Mouse (Mus musculus) stomach, embryonic 15.5 days (tissue): ENCODE results near the gene Olfr873. TPM values are rescaled to one million over a fixed set of nuclear protein-coding genes. Genes with fewer than 3 reads are reported as not detected.
"Not testable (repeated sequence)": the region's sequence is repeated elsewhere in the genome, so short reads cannot be mapped to it uniquely, and the experiment has no call there.

ENCODE experiments used
- ATAC-seq: fragments of 200-750 bp; cut with Nextera tagmentation; 2 replicates; pipeline ENCODE4 v1.8.0; 2017; ENCODE audit warnings: low read depth, moderate number of reproducible peaks, moderate TSS enrichment; ENCODE audit not compliant: insufficient read depth, low FRiP score
- H3K27ac ChIP-seq: fragments of 300-500 bp; sonication (generic); 2 replicates; pipeline ENCODE4 v1.5.1; 2015; ENCODE audit warnings: mild to moderate bottlenecking, inconsistent platforms
- H3K27me3 ChIP-seq: fragments of 300-500 bp; sonication (generic); replicated peaks from 2 replicates; pipeline ENCODE4 v1.6.1; 2015; ENCODE audit warnings: inconsistent platforms
- H3K36me3 ChIP-seq: fragments of 300-500 bp; sonication (generic); 2 replicates; pipeline ENCODE4 v1.6.1; 2015; ENCODE audit warnings: inconsistent platforms
- H3K4me1 ChIP-seq: fragments of 300-500 bp; sonication (generic); 2 replicates; pipeline ENCODE4 v1.6.1; 2015; ENCODE audit warnings: inconsistent platforms
- H3K4me2 ChIP-seq: fragments of 300-500 bp; sonication (generic); 2 replicates; pipeline ENCODE4 v1.6.1; 2015; ENCODE audit warnings: mild to moderate bottlenecking, inconsistent platforms
- H3K4me3 ChIP-seq: fragments of 300-500 bp; sonication (generic); replicated peaks from 2 replicates; pipeline ENCODE4 v1.5.1; 2015; ENCODE audit warnings: inconsistent platforms
- H3K9ac ChIP-seq: fragments of 300-500 bp; sonication (generic); 2 replicates; pipeline ENCODE4 v1.6.1; 2015; ENCODE audit warnings: inconsistent platforms
- H3K9me3 ChIP-seq: fragments of 300-500 bp; sonication (generic); 2 replicates; pipeline ENCODE4 v1.6.1; 2016; ENCODE audit warnings: inconsistent platforms
- WGBS: fragments of 180-500 bp; shearing (Covaris S2); methylation state at CpG from one replicate; pipeline ENCODE4 v1.1.7; 2015; 5-methylcytosine and 5-hydroxymethylcytosine counted together
- polyA plus RNA-seq: library from polyadenylated mRNA; unstranded; fragments of >200 nt; fragmentation: Nextera tagmentation; extraction: Ambion mirVana; gene quantifications from 2 replicates; pipeline ENCODE4 v1.2.1, GENCODE M21; 2015

Gene Olfr873
- polyA plus RNA-seq: not detected in 2 replicates

- no peak within 1 kb of the TSS for H3K9ac ChIP-seq
- no peak within 1 kb of the TSS for H3K4me3 ChIP-seq
- no peaks in the 10 kb centered on the region for H3K27me3 ChIP-seq
- WGBS: 74% methylated on average over 1 of the region's 1 CpGs
- H3K27ac ChIP-seq: no peak within 1 kb of the TSS
- no peak for ATAC-seq
- H3K36me3 ChIP-seq: no peaks in the 10 kb centered on the region
- H3K4me2 ChIP-seq: no peak within 1 kb of the TSS
- no peaks in the 10 kb centered on the region for H3K4me1 ChIP-seq
- no peaks in the 10 kb centered on the region for H3K9me3 ChIP-seq
Measured at GRCm38 (mm10) chr9:20298232-20298631, at the start of gene Olfr873. Gene Olfr873, plus strand, starts transcription at chr9:20298532.

DNA sequence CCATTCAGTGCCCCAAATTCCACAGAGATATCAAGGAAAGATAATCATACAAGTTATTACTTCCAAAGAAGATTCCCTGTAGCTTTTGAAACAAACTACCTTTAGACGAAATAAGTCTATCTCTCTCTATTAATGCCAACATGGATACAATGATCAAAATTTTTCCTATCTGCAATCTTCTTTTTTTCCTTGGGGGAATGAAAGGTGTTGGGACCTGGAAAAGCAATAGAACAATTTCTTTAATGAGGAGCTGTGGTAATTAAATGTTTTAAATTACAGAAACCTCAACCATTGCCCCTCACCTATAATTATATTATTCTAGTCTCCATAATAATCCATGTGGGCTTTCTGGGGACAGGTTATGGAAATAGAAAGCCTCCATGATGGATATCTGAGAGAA, 16.3 kb upstream of the Olfr873 start, which contains the start of gene Olfr39:
TSS of gene Olfr39 (plus strand) at position 301 of the 400 bp plus-strand sequence.
- Histone ChIP-seq H3K4me3 (no peak within 1 kb of the TSS), H3K36me3 (no peaks in the 10 kb centered on the region), H3K4me2 (no peak within 1 kb of the TSS), H3K9me3 (no peaks in the 10 kb centered on the region), H3K9ac (no peak within 1 kb of the TSS), H3K27me3 (no peaks in the 10 kb centered on the region), H3K27ac (no peak within 1 kb of the TSS), H3K4me1 (no peaks in the 10 kb centered on the region)
- WGBS: 64% methylated on average over 1 of the region's 1 CpGs
- no peak for ATAC-seq

- not testable (repeated sequence) for H3K9ac ChIP-seq, H3K4me2 ChIP-seq, H3K27me3 ChIP-seq, H3K27ac ChIP-seq, H3K36me3 ChIP-seq, ATAC-seq, H3K4me1 ChIP-seq, H3K4me3 ChIP-seq, H3K9me3 ChIP-seq
- 77% methylated on average over 5 of the region's 5 CpGs for WGBS
Measured at GRCm38 (mm10) chr9:20295562-20295961, 2.8 kb upstream of the Olfr873 start.

DNA sequence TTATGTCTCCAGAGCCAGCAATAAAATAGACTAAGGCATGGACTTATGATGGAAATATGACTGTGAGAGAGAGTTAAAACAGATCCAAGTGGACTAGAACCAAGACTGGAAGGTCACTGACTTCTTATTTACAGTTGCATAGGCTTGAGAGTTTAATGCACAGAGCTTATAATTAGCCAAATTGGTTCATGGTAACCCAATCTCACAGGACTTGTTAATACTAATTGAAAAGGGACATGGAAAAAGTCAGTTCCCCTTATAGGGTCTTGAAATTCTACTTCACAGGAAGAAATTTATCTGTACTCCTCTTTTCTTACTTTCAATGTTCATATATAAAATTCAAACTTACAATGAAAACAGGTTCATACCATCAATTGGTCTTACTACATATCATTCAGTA, 37.7 kb downstream of the Olfr873 start, which contains the start of gene Olfr18:
TSS of gene Olfr18 (minus strand) at position 101 of the 400 bp plus-strand sequence.
- no peaks in the 10 kb centered on the region for H3K36me3 ChIP-seq

DNA sequence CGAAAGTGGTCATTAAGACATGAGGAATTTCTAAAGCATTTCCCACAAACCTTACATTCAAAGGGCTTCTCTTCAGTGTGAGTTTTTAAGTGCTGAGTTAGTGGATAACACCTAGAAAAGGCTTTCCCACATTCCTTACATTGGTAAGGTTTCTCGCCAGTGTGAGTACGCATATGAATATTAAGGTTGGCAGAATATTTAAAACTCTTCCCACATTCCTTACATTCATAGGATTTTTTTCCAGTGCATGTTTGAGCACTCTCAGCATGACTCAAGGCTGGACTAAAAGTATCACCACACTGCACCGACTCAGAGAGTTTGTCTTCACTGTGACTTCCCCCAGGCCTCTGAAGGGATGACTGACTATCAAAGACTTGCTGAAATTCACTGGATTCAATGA, 50.2 kb downstream of the Olfr873 start:
- WGBS: 84% methylated on average over 4 of the region's 4 CpGs
- H3K9me3 ChIP-seq: no peaks in the 10 kb centered on the region
- no peak overlapping the region for H3K4me3 ChIP-seq
- peaks cover 12% of the 10 kb centered on the region for H3K36me3 ChIP-seq
- no peak overlapping the region for H3K9ac ChIP-seq
- no peak overlapping the region for H3K27ac ChIP-seq
- no peaks in the 10 kb centered on the region for H3K4me1 ChIP-seq
- H3K27me3 ChIP-seq: no peaks in the 10 kb centered on the region
- no peak for ATAC-seq
- no peak overlapping the region for H3K4me2 ChIP-seq

More for the DNA sequence above, 37.7 kb downstream of the Olfr873 start, which contains the start of gene Olfr18:
- H3K9ac ChIP-seq: no peak within 1 kb of the TSS
- ATAC-seq: no peak
- H3K27ac ChIP-seq: no peak within 1 kb of the TSS
- H3K9me3 ChIP-seq: no peaks in the 10 kb centered on the region
- H3K4me2 ChIP-seq: no peak within 1 kb of the TSS
- no peaks in the 10 kb centered on the region for H3K4me1 ChIP-seq
- H3K4me3 ChIP-seq: no peak within 1 kb of the TSS
- H3K27me3 ChIP-seq: no peaks in the 10 kb centered on the region

Other genes with a start within 250 kb of the Olfr873 start
- not detected in 2 replicates for gene Olfr867, start 241.0 kb upstream of the Olfr873 start, polyA plus RNA-seq
- gene Olfr868, start 199.9 kb upstream of the Olfr873 start, polyA plus RNA-seq: not detected in 2 replicates
- gene Olfr869, start 169.5 kb upstream of the Olfr873 start, polyA plus RNA-seq: not detected in 2 replicates
- gene Olfr870, start 124.5 kb upstream of the Olfr873 start, polyA plus RNA-seq: not detected in 2 replicates
- gene Olfr871, start 86.3 kb upstream of the Olfr873 start, polyA plus RNA-seq: not detected in 2 replicates
- not detected in 2 replicates for gene Olfr872, start 61.4 kb upstream of the Olfr873 start, polyA plus RNA-seq
- not detected in 2 replicates for gene Olfr39, start 16.2 kb upstream of the Olfr873 start, polyA plus RNA-seq
- 0.08 TPM in 1 of 2 replicates, not detected in the other for gene Olfr18, start 37.6 kb downstream of the Olfr873 start, polyA plus RNA-seq
- 30.5 and 33.9 TPM in 2 replicates for gene Zfp560, start 86.6 kb downstream of the Olfr873 start, polyA plus RNA-seq
- 16.9 and 18.0 TPM in 2 replicates for gene Zfp26, start 161.6 kb downstream of the Olfr873 start, polyA plus RNA-seq
- gene Zfp426, start 194.2 kb downstream of the Olfr873 start, polyA plus RNA-seq: 17.4 and 19.2 TPM in 2 replicates
- gene Zfp266, start 222.9 kb downstream of the Olfr873 start, polyA plus RNA-seq: 81.0 and 83.5 TPM in 2 replicates